Mouse (Mus musculus) heart, adult 9 months (tissue): ENCODE results near the gene Cyp2b19.
A peak's percentile ranks its signal among the peaks of the same experiment; 100 is the strongest.
"Not testable (repeated sequence)": the region's sequence is repeated elsewhere in the genome, so short reads cannot be mapped to it uniquely, and the experiment has no call there.

Source experiments
- DNase-seq, 2 experiments: peaks; one replicate each; pipeline ENCODE4 v3.0.0; 2022; ENCODE audit warnings: low spot score in 2 of 2

Cyp2b19 gene

DNA sequence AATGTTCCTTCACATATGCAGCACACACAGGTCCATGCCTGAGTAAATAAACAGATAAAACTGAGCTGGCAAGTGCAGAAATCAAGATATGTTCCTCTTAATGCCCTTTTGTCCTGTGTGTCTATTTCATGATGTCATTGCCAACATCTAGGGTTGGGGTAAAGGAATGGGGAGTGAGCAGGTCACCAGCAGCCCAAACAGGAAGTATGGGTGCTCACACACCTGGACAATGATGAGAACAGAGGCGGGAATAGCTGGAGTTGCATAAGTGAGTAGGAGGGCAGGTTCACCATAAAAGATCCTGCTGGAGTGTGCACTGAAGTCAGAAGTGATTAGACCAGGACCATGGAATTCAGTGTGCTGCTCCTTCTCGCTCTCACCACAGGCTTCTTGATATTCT lies at the start of gene Cyp2b19:
Gene Cyp2b19, plus strand, starts transcription at position 301 of the 400 bp plus-strand sequence.
- no peak for DNase-seq

DNA sequence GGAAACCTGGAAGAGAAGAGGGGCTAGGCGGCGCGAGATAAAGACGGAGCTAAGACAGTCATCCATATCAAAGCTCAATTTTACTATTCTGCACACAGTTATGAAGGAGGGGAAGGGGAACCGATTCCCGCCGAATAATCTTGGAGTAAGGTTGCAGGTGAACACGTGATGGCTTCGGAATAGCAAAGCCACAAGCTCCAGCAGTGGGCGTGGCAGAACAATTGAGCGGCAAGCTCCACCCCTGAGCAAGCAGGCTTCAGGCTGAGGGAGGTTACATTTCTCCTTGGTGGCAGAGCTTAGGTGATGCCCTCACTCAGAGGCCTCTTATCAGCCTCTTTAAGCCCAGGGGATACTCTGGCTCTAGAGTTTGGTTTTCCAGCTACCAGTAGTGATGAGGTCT lies 45.9 kb upstream of the Cyp2b19 start:
- DNase-seq, result no peak

DNA sequence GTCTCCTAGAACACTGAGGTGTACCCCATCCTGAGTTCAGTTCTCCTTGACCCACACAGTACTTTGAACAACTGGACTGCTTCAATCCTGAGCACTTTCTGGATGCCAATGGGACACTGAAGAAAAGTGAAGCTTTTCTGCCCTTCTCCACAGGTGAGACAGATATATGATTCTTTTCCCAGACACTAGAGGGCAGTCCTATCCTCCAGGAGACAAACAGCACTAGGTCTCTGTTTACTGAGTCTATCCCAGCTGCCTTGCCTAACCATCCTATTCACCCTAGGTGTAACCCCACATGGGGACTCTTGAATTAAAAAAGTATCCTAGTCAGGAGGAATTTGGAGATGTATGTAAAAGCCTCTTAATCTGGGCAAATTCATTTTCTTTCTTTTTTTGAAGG lies 18.0 kb upstream of the Cyp2b19 start:
- DNase-seq, result no peak

DNA sequence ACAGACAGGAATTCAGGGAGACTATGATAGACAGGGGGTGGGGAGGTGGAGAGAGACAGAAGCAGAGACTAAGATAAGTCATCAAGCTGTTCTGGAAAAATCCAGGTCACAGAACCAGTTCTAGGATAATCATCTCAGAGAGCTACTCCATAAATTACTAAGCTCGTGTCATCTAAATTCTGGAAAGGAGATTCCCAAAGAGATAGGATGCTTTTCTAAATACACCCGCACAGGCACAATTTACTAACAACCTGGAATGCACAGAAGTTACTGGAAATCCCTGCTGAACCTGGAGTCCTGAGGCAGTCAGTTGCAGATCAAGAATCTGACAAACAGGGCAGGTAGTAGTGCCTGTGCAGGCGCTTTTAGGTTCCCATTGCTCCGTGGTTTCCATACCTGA lies 13.0 kb upstream of the Cyp2b19 start:
- DNase-seq, result no peak

DNA sequence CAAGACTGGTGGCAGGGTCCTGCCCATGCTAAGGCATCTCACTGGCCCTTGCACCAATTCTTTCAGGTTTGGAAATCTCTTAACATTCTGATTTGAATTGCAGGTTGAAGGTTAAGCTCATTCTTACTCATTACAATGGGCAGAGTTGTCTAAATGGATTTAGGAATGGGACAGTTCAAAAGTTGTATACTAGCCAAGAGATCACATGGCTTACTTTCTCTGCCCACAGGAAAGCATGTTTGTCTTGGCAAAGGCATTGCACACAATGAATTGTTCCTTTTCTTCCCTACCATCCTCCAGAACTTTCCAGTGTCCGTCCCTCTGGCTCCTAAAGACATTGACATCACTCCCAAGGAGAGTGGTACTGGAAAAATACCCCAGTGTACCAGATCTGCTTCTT lies 11.5 kb upstream of the Cyp2b19 start:
- DNase-seq, result no peak

DNA sequence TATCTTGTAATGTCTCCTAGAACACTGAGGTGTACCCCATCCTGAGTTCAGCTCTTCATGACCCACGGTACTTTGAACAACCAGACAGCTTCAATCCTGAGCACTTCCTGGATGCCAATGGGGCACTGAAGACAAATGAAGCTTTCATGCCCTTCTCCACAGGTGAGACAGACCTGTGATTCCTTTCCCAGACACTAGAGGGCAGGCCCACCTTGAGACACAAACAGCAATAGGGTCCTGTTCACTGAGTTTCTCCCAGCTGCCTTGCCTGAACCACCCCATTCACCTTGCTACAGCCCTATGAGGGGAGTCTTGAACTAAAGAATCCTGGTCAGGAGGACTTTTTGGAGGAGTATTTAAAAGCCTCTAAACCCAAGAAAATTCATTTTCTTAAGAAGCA lies 10.1 kb downstream of the Cyp2b19 start:
- no peak for DNase-seq

DNA sequence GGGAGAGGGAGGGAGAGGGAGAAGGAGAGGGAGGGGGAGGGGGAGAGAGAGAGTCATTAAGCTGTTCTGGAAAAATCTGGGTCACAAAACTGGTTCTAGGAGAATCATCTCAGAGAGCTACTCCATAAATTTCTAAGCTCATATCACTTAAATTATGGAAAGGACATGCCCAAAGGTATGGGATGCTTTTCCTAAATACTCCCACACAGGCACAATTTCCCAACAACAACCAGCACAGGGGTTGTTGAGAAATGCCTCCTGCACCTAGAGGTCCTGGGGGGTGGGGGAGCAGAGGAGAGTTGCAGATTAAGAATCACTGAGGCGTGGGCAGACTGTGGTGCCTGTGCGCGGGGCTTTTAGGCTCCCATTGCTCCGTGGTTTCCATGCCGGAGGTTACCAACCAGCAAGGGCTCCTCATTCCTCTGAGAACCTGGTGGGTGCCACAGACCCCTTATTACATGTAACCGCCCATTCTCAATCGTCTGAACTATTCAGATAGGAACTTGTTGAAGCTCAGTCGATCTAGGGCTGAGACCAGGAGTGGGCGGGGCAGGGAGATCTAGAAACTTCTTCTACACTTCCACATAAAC lies 13.0 kb downstream of the Cyp2b19 start:
- no peak for DNase-seq

DNA sequence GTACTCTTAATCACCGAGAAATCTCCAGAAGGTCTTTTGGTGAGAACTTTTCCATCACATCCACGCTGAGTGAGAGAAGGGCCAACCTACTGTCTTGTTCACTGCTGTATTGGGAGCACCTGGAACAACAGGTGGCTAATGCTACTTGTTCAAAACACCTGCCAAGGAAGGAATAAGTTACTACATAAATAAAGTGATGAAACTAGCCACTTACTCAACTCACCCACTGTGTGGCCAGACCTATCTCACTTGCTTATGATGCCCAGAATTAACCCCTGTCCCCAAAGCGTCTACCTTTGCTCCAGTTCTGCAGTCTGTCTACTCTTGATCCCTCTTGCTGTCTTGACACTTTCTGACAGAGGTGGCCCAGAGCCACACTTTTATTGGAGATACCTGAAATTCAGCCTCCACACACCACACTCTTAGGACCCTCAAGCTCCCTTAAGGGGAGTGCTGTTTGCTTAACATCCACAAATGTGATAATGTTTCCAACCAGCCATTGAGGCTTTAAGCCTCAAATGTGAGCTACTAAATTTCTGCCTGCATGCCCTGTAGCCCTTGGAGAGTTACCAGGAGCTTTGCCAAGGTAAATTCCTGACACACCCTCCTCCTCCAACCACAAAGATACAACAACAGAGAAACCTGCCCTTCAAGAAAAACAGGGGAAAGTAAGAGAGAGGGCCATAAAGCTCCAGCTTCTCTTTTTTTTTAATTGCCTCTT lies 16.1 kb downstream of the Cyp2b19 start:
- no peak for DNase-seq

DNA sequence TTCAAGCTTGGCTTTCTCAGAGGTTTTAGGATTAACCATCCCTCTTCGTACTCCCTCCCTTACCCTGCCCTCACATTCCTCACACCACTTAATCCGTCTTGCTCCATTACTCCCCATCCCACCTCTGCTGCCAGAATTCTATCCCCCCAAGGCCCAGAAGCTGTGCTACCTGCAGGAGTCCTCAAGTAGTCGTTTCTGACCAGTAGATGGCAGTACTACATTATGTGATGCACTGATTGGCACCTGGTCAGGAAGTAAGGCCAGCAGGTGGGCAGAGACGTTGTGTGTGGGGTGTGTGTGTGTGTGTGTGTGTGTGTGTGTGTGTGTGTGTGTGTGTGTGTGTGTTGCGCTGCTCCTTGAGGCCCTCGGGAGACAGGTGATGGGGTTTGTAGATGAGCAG lies 18.9 kb downstream of the Cyp2b19 start:
- DNase-seq, result no peak

DNA sequence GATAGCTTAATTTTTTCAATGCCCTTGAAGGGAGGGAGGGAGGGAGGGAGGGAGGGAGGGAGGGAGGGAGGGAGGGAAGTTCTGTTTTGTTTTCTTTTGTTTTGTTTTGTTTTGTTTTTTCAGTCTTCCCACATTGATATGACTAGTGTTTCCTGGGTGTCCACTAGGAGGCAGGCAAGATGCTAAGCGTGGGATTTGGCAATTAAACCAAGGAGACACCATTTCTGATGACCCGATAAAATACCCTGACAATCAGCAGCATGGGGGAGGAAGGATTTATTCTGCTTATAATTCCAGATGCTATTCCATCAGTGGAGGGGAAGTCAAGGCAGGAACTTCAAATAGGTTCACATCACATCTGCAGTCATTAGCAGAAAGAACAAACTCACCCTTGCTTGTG lies 20.9 kb downstream of the Cyp2b19 start:
- no peak for DNase-seq

DNA sequence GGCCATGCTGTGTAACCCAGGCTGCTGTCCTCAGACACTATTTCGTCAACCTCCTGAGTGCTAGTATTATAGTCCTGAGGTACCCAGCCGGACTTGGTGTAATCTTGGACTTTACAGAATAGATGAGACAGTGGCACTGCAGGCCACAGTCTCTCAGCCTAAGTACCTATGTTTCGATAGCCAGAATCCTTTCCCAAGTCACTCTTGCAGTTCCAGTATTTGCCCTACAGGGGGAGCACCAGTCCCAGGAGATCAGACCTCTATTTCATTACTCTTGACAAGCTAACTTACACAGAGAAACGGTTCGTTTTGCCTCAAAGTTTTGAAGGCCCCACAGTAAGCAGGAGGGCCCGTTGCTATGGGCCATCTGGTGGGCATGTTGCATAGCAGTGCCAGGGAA lies 21.5 kb downstream of the Cyp2b19 start:
- peak in 1 of 2 experiments; percentile 7 for DNase-seq

DNA sequence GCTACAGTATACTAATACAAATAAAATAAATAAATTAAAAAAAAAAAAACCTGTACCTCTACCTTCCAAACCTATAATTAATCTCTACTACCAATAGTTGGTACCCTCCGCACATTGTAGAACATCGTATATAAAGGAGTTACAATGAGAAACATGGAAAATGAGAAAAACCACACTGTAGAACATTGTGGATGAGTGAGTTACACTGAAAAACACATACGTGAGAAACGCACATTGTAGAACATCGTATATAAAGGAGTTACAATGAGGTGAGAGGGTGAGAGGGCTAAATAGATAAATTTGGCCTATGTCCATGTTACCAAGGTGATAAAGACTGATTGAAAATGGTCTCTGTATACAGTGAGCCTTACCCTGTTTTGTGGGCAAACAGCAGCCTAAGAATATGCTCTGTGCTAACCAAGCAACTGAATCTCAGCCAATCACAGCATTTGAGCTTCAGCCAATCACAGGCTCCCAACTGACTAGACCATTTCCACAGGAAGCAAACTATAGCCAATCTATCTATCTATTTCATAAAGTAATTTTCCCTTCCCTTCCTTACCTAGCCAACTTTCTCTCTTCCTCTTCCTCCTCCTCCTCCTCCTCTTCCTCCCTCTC lies 23.0 kb downstream of the Cyp2b19 start:
- no peak for DNase-seq

DNA sequence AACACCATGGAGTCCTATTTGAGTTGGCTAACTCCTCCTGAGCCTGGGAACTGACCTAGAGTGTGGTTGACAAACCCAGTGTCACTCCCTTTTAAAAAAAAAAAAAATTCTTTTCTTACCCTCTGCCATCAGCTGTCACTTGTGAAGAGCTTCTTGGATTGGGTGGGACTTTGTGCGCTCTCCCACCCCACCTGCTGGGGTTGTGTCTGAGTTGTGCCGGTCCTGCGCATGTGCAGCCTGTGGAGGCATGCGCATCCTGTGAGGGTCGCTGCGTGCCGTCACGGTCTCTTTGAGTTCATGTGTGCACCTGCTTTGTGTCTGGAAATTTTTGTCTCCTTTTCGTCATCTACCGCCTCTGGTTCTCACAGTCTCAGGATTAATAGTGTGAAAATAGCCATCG lies 23.6 kb downstream of the Cyp2b19 start:
- DNase-seq, result no peak

DNA sequence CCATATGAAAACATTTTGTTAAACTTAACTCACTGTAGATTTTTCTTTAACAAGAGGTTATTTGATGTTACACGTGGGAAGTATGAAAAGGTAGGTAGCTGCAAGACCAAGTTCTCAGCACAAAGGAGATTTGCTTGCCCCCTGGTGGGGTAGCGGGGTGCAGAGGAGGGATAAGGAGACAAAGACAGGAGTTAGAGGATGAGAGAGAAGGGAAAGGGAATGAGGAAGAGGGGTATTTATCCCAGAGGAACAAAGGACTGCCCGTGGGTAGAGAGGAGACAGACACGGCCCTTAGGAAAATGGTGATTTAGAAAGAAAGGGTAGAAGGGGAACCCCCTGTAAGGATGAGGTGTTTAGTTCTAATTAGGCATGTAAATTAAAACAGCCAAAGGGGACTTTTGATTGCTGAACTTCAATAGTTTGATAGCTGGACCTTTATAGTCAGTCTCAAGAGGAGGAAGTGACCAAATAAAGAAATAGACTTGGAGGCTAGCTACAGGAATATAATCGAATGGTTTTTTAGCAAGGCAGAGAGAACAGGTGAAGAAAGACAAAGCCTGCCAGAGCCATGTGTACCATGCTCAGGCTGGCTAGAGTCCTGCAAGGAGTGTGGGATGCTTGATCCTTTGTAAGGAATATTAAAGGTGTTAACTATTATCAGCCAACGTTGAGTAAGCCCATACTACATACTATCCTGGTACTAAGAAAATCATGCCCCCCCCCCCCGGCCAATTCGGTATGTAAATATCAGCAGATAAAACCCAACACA lies 24.2 kb downstream of the Cyp2b19 start:
- DNase-seq, result no peak

DNA sequence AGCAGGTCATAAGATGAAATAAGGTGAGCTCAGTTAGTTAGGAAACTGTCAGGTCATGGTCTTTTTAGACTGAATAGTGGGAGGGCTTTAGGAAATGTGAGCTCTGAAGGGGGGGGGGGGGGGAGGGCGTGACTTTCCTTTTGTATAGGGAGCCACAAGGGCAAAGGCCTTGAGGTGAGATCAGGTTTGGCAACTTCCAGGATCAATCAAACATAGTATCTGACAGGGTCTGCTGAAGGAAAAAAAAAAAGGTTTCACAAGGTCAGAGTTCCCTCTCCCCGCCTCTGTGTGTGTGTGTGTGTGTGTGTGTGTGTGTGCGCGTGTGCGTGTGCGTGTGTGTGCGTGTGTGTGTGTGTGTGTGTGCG lies 24.8 kb downstream of the Cyp2b19 start:
- DNase-seq, result no peak

DNA sequence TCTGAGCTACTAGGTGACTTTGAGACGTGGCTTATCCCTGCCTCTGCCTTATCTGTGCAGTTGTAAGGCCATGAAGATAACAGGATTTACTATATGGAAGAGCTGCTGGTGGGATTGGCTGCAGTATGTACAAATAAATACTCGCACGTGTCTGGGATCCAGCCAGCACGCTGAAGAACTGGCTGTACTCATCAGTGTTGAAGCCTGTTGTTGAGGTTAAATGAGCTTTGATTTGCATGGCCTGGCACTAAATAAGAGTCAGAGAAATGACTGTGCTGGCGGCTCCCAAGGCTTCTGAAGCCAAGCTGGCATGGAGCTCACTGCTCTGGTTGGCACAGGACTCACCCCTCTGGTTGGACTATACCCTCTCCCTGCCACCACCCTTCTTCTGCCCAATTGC lies 26.2 kb downstream of the Cyp2b19 start:
- peak in 1 of 2 experiments; percentile 1 for DNase-seq

DNA sequence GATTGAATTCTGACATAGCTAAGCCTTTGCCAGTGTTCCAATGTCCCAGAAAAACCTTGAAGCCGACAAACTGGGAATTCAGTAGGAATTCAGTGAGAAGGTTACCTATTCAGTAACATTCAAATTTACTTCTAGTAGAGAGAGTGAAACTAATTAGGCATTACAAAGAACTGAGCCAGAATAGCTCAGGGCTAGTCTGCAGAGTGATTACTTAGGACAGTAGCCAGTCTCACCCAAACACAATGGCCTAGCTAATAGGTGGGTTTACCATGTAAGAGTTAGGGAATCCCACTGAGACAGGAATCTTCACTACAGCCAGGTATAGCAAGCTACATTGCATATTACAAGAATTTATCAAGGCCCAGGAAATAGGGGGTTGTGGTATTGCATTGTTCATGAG lies 29.1 kb downstream of the Cyp2b19 start:
- DNase-seq, result not testable (repeated sequence)

DNA sequence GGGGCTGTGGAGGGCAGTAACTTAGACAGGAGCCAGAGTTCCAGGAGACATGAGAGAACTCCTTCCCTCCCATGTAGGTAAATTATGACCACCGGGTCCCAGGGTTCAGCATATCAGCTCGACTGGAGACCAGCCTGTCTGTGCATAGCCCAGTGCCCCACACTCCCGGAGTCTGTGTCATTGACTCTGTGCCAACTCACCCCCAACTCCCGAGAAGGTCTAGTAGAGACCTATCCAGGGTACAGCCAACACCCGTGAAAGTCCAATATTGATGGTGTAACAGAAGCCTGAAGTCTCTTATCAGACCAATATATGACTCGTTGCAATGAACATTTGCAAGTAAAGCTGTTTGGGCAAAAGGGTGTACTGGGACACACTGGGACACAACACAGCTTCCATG lies 33.0 kb downstream of the Cyp2b19 start:
- no peak for DNase-seq

DNA sequence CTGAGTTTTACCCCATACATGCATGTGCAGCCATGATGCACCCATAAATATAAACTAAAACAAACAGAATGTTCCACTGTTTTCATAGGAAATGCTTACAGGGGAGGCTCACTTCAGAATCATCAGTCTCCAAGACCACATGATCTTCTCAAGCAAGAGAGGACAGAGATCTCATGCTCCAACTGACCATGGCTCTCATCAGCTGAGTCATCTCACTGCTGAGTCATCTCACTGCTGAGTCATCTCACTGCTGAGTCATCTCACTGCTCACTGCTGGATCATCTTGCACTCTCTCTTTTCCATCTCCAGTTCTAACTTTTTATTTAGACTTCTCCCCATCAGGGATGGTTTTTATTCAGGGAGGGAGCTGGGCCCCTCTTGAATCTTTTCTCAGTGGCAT lies 43.2 kb downstream of the Cyp2b19 start:
- no peak for DNase-seq

DNA sequence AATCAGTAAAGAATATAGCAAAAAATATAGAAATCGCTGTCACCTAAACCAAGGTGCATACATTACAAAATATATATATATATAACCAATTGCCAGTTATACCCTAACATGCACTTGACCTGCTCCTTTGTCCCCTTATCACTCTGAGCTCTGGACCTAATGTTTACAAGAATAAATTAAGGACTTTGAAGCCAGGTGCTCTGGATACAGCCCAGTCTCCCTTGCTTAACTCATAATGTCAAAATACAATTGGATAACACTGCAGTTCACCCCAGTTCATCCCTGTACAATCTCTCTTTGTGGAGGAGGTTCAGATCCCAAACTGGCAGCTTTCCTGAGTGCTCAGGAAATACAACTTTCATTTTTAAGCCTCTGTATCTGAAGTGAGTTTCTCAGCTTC lies 44.1 kb downstream of the Cyp2b19 start:
- no peak for DNase-seq

DNA sequence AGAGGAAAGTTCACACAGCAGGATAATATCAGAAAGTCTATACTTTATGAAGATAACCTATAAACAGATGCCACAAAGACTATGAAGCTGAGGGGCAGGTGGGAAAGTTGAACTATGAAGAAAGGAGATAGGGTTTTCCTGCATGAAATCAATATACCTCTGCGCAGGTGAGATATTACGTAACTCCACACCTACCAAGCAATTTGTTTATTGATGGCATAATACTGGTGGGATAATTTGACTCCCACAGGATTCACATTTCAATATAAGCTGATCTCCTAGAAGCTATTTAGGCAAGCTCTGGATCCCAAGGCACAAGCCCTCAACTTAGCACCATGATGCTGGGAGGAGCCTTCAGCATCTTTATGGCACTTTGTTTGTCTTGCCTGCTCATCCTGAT lies 51.6 kb downstream of the Cyp2b19 start, which contains the start of gene Cyp2g1:
Gene Cyp2g1, plus strand, starts transcription at position 301 of the 400 bp plus-strand sequence.
- DNase-seq, result no peak
